Mouse (Mus musculus): ENCODE data around the gene Slc17a7.

The Slc17a7 gene

DNA sequence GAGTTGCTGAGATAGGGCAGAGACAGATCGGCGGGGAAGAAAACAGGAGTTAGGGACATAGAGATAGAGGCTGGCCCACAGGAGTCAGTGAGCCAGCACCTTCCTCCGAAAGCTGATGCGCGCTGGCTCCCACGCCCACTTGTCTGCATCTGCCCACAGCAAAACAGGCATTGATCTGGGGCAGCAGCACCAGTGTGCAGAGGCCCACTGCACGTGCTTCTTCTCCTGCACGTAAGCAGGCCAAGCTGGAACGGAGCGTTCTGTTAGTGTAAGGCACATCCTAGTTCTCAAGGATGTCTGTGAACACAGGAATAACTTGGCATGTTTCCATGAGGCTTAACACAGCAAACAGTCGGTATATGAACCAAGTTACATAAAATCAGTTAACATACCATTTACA is 35.2 kb downstream of the Slc17a7 start:
- in situ Hi-C loops (cut with MboI): no loop called here

DNA sequence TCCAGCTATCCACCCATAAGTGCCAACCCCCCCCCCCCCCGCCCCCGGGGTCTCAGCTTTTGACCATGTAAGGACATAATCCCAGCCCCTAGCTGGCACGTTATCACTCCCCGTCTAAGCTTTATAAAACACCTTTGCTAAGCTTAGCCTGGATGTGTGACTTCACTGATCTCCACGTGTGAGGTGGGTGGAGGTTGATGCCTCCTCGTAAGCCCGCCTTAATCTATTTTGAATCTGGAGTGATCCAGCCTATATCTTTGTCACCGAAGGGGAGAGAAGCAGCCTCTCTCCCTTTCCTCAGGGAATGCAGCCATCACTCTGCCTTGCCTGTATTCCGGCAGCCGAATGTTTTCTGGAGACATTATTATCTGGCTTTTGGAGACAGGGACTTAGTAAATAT is 38.9 kb downstream of the Slc17a7 start:
- in situ Hi-C loops (cut with MboI): no loop called here

DNA sequence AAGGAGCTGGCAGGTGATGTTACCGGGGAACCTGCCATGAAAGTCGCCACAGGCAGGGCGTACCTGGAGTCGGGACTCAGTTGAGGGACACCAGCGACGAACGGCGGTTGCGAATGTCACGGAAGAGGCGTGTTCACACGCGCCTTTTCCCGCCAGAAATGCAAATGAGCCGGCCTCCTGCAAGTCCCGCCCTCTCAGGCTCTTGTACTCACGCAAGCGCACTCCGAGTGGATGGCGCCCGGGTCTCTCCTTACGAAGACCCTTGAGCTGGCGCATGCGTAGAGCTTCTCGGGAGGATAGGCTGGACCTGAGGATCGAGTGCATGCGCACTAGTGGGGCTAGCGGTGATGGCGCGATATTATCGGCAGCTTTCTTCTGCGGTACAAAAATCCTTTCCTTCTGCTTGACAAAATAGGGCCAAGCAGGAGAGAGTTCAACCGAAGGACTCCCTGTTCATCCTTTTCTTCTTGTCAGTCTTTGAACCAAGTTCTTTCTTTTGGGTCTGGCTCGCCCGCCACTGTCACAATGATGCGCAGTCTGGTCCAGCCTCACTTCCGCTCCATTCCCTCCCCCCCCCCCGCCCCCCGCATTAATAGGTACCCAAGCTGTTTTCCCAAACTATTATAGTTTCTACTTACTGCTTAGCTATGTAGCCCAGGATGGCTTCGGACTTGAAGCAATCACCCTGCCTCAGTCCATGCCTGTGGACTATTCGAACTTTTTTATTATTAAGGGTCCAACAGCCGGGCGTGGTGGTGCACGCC is 40.8 kb downstream of the Slc17a7 start, which contains the start of gene Ccdc155:
Ccdc155 (minus strand) TSS at position 513 of the 764 bp plus-strand sequence.
- in situ Hi-C loops (cut with MboI): no loop called here

DNA sequence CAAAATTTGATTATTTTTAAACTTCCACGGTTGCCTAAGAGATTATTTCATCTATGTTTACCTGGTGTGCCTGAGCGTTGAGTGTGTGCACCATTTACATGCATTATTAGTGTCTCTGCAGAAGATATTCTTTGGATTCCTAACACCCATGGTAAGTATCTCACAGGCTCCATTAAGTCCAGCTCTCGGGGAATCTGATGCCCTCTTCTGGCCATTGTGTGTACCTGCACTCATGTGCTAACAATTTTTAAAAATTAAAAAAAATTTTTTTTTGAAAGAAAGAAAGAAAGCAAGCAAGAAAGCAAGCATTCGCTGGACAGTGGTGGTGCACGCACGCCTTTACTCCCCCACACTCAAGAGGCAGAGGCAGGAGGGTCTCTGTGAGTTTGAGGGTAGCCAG is 44.5 kb downstream of the Slc17a7 start:
- in situ Hi-C loops (cut with MboI): no loop called here

DNA sequence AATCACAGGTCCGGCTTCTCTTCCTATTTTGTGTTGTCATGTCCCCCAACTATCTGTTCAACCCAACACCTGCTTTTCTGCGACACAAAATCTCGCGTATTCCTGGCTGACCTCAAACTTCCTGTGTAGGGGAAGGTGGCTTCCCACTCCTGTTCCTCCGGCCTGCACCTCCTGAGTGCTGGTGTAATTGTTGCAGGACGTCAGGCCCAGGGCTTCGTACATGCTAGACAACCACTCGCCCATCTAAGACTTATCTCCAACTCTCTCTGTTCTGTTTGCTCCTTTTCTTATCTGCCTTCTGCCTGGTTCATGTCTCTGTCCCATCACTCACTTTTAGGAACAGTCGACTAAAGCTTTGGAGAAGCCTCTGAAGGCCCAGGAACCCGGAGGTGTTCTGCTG is 47.3 kb downstream of the Slc17a7 start:
- in situ Hi-C loops (cut with MboI): no loop called here

DNA sequence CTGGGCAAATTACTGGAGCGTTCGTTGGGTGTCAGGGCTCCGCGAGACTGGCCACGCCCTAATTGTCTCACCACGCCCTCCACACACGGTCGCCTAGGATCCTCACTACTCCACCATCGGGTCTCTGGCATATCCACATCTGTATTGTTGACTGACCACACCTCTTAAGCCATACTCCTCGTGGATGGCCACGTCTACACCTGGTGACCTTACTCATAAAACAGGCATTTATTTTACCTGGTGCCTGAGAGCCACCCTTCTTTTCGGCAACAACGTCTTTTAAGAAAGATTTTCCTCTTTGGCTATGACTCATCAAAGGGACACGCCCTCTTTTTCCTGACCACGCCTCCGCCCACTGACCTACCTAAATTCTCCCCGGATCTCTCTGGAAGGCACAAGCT is 48.1 kb downstream of the Slc17a7 start, which contains the start of gene Dkkl1:
Dkkl1 (minus strand) TSS at position 297 of the 401 bp plus-strand sequence.
- in situ Hi-C loops (cut with MboI): no loop called here

DNA sequence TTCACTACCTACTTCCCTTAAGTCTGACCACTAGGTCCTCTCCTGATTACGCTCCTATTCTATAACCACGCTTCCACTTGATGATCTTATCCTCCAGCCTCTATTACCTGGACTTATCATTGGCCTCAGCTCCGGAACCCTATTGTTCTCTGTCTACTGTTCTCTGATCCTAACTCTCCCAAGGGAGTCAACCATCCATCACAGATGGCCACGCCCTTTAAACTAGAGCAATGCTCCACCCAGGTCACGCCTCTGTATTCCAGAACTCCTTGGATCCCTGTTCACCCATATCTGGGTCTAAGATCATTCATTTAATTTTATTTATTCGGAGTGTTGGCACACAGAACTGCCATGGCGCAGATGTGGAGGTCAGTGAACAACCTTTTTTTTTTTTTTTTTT is 48.6 kb downstream of the Slc17a7 start:
- in situ Hi-C loops (cut with MboI): no loop called here

DNA sequence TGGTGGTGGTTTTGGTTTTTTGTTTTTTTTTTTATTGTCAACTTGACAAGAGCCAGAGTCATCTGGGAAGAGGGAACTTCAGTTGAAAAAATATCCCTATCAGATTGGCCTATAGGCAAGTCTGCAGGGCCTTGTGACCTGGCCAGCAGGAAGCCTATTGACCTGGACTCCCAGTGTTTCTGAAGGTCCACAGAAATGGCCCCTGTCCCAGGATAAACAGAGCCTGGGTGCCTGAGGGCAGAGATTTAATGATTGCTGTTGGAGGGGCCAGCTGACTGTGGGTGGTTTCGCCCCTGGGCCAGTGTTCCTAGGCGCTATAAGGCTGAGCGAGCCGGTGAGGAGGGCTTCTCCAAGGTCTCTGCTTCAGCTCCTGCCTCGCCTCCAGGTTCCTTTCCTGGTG is 50.0 kb downstream of the Slc17a7 start:
- in situ Hi-C loops (cut with MboI): no loop called here

DNA sequence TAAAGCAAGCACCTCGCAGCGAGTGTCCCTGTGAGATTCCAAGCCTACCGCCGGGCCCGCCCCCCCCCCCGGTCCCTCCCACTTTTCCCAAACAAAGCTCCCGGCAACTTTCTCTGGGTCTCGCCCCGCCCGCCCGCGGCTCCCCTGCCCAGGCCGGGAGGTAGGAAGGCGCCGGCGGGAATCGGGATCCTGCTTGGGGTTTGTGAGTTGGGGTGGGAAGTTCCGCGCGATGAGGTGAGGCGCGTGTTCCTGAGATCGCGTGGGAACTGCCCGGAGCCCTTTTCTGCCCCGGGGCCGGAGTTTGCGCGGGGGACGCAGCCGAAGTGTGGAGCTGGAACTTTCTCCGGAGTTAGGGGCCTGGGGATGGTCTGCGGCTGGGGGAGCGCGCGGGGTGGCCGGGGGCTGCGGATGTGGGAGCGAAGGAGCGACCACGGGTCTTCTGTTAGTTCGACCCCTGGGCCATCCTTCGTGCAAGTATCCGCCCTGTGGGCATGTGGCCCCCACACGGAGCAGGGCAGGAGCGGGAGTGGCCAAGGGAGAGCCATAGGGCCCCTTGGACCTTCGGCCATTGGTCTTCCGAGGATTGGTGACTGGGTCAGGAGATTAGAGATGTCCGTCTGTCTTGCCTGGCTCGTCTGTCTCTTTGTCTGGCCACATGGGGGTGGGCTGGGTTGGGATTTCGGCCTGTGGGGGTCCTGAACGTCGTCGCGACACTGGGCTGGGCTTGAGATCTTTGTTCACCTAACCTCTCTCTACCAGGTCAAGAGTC is 52.1 kb downstream of the Slc17a7 start, which contains the start of gene Tead2:
Tead2 (plus strand) TSS at position 81 of the 769 bp plus-strand sequence.
- in situ Hi-C loops (cut with MboI): no loop called here

DNA sequence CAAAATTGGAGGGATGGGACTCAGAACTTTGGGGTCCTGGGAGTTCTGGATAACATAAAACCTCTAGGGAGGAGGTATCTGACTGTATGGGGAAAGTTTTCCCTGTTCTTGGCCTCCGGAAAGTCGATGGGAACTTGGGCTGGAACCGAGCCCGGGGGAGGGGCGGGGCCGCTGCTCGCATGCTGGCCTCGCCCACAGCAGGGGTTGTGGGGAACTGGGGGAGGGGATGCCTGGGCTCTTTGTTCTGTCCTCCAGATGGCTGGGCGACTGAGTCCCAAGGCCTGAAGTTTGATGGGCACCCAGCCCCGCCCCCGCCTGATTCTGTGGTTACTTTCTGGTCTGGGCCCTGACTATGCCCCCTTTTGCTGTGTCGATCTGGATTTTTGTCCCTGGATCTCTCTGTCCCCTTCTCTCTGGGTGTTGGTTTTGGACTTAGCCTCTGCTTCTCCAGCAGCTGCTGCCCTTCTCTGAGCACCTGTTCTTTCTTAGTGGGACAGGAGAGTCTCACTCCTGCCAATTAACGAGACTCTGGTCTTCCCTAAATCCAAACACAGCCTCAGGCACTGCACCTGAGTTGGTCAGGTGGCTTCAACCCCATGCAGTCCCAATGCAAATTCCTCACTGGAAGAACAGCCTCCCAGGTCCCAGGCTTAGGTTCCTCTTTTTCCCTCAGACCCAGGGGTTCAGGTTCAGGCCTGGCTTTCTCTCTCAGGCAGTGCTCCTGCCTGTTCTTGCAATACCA is 52.9 kb downstream of the Slc17a7 start:
- in situ Hi-C loops (cut with MboI): no loop called here

DNA sequence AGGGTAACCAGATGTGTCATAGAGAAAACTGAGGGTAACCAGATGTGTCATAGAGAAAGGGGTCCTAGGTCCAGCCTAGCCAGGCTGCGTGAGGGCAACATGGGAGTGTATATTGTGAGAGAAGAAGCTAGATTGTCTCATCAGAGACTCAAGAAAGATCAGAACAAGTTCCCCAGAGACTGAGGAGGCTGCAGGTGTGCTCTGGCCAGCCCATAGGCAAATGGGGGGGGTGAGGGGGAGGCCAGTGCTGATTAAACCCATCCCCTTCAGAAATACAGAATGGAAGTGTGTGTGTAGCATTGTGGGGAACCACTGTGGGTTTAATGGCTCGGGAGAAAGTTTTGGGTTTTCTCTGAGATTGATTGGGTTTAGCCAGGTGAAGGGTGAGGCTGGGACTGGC is 57.9 kb downstream of the Slc17a7 start:
- in situ Hi-C loops (cut with MboI): no loop called here

DNA sequence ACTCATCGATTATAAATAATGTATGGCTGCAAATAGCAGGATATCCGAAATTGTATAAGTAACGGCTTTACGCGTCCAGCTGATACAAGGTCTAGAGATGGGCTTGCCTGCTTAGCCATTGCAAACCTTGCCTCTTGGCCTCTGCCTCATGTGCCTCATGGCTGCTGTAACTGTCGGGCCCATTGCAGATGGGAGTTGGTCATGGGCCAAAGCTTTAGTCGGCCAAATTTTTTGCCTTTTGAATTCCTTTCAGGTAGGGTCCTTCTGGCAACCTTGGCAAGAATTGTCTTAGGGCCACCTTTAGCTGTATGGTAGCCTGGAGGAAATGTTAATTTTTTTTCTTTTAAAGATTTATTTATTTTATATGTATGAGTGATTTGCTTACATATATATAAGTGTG is 61.1 kb downstream of the Slc17a7 start:
- in situ Hi-C loops (cut with MboI): no loop called here

Data from mature B cell (primary cell).